Mouse (Mus musculus): ENCODE results near the gene Pcdh9.
A peak's percentile ranks its signal among the peaks of the same experiment; 100 is the strongest.

The Pcdh9 gene

DNA sequence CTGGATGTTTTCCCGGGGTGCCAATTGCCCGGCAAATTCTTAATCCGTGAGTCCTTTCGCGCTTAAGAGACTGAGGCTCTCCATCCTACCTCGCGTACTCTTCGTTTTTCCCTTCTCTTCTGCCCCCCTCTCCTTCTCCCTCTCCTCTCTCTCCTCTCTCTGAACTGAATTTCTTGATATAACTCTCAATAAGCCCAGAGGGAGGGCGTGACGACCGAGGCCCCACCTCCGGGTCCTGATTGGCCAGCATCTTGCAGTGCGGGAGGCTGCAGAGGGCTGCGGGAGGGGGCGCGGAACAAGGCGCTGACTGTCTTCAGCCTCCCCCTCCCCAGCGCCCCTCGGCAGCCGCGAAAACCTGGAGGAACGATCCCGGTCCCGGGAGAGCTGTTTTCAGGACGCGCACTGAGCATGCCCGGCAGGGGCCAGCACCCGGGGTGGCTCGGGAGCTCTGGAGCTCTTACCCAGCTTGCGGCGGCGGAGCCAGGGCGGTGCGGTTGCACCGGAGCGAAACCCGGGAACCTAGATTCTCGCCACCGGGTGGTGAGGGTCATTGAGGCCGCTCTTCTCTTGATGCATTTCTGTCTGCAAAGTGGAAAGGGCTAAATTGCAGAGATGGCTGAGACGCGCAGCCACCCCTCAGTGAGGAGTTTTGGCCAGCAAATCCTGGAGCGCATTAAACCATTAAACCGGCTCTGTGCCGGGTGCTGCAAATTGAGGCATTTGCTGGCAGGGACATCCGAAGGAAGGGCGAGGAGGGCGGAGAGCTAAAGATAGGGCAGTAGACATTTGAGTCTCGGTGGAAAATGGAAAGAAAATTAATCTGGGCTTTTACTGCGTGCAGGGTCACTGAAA lies at the start of gene Pcdh9:
Gene Pcdh9 (minus strand): TSS at position 161 of the 852 bp plus-strand sequence.
- DNase-seq: peak; percentile 91

- DNase-seq: no peak
Observed at GRCm38 (mm10) chr14:93906928-93907327, 16.4 kb upstream of the Pcdh9 start.

- DNase-seq: no peak
Observed at GRCm38 (mm10) chr14:93898533-93898932, 8.1 kb upstream of the Pcdh9 start.

GRCm38 (mm10) chr14:93895131-93895530 lies 4.7 kb upstream of the Pcdh9 start:
- no peak for DNase-seq

DNA sequence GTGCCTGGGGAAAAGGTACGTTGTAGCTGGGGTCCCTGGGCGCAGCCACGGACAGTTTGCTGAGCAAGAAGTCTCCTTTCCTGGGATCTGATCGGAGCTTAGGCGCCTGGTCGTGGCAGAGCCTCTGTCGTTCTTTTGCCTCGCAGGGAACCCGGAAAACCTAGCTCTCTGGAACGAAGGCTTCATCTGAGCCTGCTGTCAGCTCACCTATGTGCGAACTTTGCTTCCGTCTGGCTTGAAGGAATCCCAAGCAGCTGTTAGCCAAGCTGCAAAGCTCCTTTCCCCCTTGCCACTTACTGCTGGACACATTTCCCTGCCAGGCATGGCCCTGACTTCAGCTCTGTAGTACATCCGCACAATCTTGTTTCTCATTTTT lies 880 bp upstream of the Pcdh9 start:
- no peak for DNase-seq

GRCm38 (mm10) chr14:93889839-93890518 lies 500 bp downstream of the Pcdh9 start:
- DNase-seq: no peak

GRCm38 (mm10) chr14:93889231-93889630 lies 1.2 kb downstream of the Pcdh9 start:
- DNase-seq: no peak

GRCm38 (mm10) chr14:93888346-93888745 lies 2.1 kb downstream of the Pcdh9 start:
- DNase-seq: no peak

DNA sequence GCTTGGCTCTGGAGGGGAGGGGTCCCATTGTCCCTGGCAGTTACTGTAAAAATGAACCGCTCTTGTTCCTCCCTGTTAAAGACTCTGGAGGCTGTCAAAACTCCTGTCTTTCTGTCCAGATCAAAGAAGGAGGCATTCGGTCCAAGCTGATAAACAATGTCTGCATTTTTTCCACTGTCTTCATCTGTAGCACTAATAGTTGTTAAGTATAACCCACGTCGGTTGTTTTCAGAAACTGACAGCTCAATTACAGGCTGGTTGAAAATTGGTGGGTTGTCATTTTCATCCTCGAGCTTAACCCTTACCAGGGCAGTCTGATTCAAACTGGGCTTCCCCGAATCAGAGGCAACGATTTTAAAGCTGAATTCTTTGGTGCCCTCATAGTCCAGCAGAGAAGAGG lies 3.4 kb downstream of the Pcdh9 start:
- DNase-seq: no peak

- peak; percentile 2 for DNase-seq
Observed at GRCm38 (mm10) chr14:93885551-93886084, 4.9 kb downstream of the Pcdh9 start.

GRCm38 (mm10) chr14:93884467-93884866 lies 6.0 kb downstream of the Pcdh9 start:
- peak; percentile 54 for DNase-seq

- no peak for DNase-seq
Observed at GRCm38 (mm10) chr14:93880071-93880470, 10.4 kb downstream of the Pcdh9 start.

DNA sequence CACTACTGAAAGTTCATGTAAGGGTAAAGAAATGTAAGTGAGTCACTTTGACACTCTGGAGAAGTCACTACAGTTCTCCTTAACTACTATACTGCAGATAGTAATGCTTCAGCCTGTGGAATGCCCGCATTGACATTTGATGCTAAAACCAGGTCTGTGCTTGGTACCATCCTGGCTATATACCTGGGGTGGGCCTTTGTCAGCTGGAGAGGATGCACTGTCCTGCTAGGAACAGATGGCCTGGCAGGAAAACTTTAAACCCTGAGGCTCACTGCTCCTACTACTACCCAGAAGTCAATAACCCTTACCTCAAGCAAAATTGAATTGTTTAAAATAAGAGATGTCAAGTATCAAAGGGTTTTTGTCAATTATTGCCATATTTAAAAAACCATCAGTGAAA lies 14.5 kb downstream of the Pcdh9 start:
- DNase-seq: no peak

- DNase-seq: no peak
Observed at GRCm38 (mm10) chr14:93868211-93868610, 22.3 kb downstream of the Pcdh9 start.

GRCm38 (mm10) chr14:93858069-93858468 lies 32.4 kb downstream of the Pcdh9 start:
- no peak for DNase-seq

DNA sequence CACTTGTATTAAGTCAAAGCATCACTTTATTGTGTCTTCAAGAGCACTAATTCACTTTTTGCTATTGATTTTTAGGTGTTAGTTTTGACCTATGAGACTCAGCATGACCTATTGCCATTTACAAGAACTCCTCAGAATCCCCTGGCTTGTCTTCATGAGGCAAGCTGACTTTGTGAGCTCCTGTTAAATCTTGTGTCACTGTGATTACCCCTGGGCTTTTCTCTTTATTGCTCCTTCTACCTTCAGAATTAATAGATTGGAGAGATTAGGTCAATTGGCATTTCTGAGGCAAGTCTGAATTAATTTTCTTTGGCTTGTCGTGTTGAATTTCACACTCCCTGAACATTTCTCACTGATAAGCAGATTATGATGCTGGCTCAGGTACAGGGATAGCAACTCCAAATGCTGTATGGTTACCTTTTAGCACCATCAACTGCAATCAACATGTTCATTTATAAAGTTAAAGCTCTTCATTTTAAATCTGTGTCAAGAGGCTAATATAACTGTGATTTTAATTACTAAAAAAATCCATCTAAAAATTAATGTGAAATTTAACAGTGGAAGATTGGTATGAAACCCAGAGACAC lies 44.3 kb downstream of the Pcdh9 start:
- no peak for DNase-seq

GRCm38 (mm10) chr14:93842686-93843288 lies 47.7 kb downstream of the Pcdh9 start:
- DNase-seq: no peak

GRCm38 (mm10) chr14:93832511-93832910 lies 58.0 kb downstream of the Pcdh9 start:
- DNase-seq: no peak

- no peak for DNase-seq
Observed at GRCm38 (mm10) chr14:93827159-93827558, 63.3 kb downstream of the Pcdh9 start.

- no peak for DNase-seq
Observed at GRCm38 (mm10) chr14:93826042-93826462, 64.4 kb downstream of the Pcdh9 start.

GRCm38 (mm10) chr14:93818845-93819244 lies 71.6 kb downstream of the Pcdh9 start:
- no peak for DNase-seq

DNA sequence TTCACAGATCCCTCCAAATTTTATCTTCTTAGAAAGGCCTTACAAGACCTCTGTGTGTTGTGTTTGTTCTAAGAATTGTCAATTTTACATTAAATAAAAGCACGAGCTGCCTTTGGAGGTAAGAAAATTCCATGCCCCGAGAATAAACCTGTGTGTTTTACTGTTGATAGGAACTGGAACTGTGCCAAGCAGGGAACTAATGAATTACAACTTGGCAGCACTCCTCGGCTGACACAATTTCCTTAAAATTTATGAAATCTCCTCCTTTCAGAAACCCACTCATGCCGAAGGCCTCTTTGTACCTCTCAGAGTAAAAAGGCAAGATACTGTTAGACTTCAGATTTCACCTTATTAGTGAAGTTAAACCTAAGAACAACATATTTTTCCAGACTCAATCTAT lies 72.9 kb downstream of the Pcdh9 start:
- no peak for DNase-seq

GRCm38 (mm10) chr14:93794530-93794929 lies 95.9 kb downstream of the Pcdh9 start:
- DNase-seq: no peak
